Mouse (Mus musculus): ENCODE results near the gene Tgm1.
"Not testable (repeated sequence)": the region's sequence is repeated elsewhere in the genome, so short reads cannot be mapped to it uniquely, and the experiment has no call there.

Tgm1 gene

DNA sequence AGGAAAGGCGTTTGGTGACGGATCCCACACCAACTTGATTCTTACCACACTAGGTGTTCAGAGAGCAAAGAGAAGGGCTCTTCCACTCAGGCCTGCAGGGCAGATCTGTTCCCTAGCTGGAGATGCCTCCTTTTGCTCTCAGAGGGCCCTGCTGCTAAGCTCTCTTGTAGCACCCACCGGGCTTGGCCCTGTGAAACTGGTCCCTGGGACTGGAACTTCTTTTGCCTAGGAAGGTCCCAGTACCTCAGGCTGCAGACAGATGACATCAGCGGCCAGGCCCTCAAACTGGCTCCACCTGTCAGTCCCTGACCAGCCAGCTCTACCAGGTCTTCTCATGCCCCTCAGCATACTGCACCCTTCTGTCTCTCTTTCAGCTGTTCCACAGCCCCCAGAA is at the start of gene Tgm1:
Gene Tgm1 (minus strand): TSS at position 198 of the 394 bp plus-strand sequence.
- in situ Hi-C loops (cut with MboI), result no loop called here

DNA sequence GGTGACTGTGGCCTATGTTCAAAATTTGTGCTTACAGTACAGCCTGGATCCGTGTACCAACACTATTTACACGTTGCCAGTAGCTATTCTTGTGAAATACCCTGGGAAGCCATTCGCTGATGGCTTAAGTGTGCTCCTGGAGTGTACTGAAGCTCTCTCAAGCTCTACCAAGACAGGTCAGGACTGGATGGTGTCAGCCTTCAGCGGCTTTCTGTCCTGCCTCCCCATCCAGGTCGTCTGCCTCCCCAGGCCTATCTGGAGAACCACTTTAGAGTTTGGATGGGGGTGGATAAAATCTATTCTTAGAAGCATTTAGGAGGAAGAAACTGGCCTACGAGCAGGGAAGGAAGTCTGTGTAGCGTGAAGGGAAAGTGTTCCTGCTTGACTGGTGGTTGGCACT is 49.4 kb upstream of the Tgm1 start:
- in situ Hi-C loops (cut with MboI), result no loop called here

GRCm38 (mm10) chr14:55762001-55762821 is 48.5 kb upstream of the Tgm1 start:
- in situ Hi-C loops (cut with MboI), result no loop called here

- in situ Hi-C loops (cut with MboI), result no loop called here
Observed at GRCm38 (mm10) chr14:55761163-55761562, 47.4 kb upstream of the Tgm1 start, which contains the start of gene Ltb4r2. Gene Ltb4r2 (plus strand): TSS chr14:55761428.

DNA sequence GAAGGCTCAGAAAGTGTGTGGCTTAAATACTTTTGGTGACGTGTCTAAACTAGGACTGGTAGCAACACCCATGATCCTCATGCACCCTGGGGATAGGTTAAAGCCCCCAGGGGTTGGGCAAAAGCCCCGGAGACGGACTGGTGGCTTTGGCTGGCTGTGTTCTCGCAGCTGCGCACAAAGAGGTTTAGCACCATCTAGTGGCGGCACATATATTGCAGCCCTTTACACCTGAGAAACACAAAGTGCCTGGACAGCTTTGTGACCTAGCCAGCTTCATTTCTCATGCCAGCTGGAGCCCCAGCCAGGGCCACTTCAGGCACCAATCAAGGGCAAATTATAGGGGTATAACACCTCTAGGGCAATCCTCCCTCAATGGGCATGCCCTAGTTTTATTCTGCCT is 46.4 kb upstream of the Tgm1 start:
- in situ Hi-C loops (cut with MboI), result not testable (repeated sequence)

DNA sequence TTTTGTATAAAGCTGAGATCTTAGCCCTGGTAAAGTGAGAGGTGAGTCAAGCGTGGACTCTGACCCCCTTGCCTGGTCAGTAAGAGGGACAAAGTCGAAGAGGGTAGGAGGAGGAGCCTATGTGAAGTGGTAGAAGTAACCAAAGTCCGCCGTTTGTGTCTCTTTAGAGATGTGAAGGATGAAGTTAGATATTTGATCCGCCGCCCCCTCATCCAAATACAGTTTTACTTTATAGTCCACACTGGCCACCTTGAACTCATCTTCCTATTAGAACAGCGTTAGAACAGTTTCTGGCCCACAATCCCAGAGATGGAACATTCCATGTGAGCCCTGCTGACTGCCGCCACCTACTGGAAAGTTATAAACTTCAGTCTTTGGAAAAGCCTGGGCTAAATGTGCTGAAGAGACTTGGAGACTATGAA is 44.6 kb upstream of the Tgm1 start, which contains the start of gene Cideb:
Gene Cideb (minus strand): TSS at position 96 of the 422 bp plus-strand sequence.
- in situ Hi-C loops (cut with MboI), result no loop called here

DNA sequence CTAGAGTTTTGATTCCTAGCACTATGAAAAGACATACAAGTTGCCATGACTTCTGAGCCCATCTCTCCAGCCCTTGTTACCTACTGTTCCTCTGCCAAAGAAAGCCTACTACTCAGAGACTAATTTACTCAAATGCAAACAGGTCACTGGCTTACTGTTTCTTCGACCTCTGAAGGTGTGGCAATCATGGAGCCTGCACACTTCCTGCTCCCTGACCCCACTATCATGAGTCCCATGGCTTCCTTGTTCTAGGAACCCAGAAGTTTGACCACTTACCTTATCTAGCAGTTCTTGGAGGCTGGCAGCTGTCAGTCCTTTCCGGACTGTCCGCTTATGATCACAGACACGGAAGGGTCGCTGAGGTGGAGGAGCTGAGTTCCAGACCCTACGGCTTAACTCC is 43.8 kb upstream of the Tgm1 start:
- in situ Hi-C loops (cut with MboI), result no loop called here

- in situ Hi-C loops (cut with MboI), result no loop called here
Observed at GRCm38 (mm10) chr14:55747051-55747847, 33.5 kb upstream of the Tgm1 start.

GRCm38 (mm10) chr14:55745861-55746237 is 32.1 kb upstream of the Tgm1 start:
- in situ Hi-C loops (cut with MboI), result no loop called here

GRCm38 (mm10) chr14:55745180-55745860 is 31.6 kb upstream of the Tgm1 start, which contains the start of the genes Dhrs1 and Nop9:
Gene Dhrs1 (minus strand): TSS chr14:55745690.
Gene Nop9 (plus strand): TSS chr14:55745693.
- in situ Hi-C loops (cut with MboI), result no loop called here

GRCm38 (mm10) chr14:55743711-55744110 is 30.0 kb upstream of the Tgm1 start:
- in situ Hi-C loops (cut with MboI), result loop anchor here (5.0 kb wide), 1 partner anchor 61 kb away; the partner anchor contains the start of gene Tinf2

DNA sequence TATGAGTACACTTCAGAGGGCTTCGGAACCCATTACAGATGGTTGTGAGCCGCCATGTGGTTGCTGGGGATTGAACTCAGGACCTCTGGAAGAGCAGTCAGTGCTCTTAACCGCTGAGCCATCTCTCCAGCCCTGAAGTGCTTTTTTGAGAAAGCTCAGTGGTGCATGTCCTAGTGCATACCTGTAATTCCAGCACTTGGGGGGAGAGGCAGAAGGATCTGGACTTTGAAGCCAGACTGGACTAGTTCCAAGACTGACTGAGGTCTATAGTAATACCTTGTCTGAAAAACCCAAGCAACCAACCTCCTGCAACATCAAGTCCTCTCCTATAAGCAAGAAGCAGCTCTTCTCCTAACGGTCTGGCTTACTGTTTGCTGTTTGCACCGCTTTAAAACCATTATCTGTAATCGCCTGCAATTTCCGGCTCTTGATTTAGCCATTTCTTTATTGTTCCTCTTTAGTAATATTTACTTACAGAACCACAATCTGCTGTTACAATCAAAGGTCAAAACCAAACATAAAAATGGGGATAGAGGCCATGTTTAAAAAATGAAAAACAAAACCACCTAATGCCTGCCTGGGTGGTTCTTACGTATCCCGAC is 23.5 kb upstream of the Tgm1 start:
- in situ Hi-C loops (cut with MboI), result no loop called here

DNA sequence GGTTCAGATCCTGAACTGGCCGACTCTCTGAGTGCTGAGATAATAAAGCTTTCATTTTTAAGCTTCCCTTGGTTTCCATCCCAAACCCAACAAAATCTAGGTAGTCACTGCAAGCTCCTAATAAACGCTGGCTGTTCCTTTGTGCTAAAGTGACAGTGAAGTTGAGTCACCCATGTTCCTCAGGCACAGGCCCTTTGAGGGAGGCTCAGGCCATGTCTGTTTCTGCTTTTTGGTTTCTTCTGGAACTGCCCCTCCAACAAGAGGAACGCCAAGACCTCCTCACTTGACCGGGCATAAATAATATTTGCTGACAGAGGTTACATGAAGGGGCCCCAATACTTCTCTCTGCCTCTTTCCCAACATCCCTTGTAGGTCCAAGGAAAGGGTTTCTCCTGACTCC is 22.0 kb upstream of the Tgm1 start:
- in situ Hi-C loops (cut with MboI), result no loop called here

DNA sequence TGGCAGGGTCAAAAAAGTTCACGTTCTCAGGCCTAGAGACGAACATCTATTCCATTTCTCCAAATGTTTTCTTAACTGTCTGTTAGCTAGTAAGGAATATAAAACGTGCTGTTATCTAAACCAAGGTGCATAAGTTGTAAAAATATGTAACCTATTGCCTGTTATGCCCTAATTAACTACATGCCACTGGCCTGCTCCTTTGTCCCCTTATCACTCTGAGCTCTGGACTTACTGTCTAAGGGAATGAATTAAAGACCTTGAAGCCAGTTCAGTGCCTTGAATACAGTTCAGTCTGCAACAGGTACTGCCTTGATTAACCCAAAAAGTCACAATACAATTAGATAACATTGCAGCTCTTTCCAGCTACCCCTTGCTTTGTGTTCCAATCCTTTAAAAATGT is 21.6 kb upstream of the Tgm1 start:
- in situ Hi-C loops (cut with MboI), result no loop called here

GRCm38 (mm10) chr14:55734869-55735268 is 21.1 kb upstream of the Tgm1 start:
- in situ Hi-C loops (cut with MboI), result no loop called here

GRCm38 (mm10) chr14:55733889-55734288 is 20.2 kb upstream of the Tgm1 start:
- in situ Hi-C loops (cut with MboI), result no loop called here

GRCm38 (mm10) chr14:55730531-55731032 is 16.9 kb upstream of the Tgm1 start:
- in situ Hi-C loops (cut with MboI), result no loop called here

DNA sequence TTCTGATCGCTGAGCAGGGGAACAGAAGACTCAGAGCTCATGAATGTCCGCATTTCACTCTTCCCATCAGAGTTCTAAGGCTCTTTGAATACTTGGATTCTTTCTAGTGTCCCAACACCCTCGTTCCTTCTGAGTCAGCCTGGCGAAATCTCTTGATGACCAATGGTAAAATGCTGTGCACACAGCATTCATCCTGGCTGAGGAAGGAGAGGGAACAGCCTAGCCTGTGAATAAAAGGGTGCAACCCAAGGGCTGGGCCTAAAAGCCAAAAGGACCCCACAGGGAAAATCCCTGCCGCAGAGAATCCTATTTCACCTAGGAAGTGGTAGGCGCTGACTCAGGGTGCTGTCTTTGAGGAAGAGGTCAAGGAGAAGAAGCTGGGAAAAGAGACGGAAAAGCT is 16.4 kb upstream of the Tgm1 start:
- in situ Hi-C loops (cut with MboI), result no loop called here

DNA sequence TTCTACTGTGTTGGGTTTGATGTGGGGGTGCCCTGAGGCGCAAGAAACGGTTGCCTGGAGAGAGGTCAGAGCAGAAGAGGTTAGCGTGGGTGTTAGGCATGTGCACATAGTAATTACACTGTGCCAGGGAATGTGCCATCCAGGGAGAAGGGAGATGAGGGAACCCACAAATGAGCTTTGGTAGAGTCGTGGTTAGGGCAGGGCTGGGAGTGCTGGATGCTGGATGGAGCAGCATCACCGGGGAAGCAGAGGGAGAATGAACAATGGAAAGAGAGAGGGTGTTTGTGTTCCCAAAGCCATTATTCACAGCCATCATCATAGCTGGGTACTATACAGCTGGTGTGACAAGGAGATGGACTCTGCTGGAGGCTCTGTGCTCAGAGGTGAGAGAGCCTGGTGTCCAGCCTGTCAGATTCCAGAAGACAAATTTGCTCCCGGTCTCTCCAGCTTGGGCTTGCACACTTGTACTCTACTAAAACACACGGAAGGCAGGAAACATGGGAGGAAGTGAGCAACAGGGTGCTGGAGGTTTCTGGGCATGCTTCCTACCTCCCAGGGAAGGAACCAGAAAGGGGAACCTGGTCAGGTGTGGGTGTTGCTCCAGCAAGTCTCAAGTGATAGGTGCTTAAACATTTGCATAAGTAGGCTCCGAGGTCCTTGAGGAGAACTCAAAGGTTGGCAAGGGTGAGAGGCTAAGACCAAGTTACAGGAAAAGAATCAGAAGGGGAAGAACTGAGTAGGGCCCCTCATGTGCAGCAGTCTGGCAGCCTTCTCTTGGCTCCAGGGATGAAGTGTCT is 14.4 kb upstream of the Tgm1 start:
- in situ Hi-C loops (cut with MboI), result no loop called here

- in situ Hi-C loops (cut with MboI), result no loop called here
Observed at GRCm38 (mm10) chr14:55726261-55726660, 12.5 kb upstream of the Tgm1 start.

GRCm38 (mm10) chr14:55724411-55724871 is 10.7 kb upstream of the Tgm1 start:
- in situ Hi-C loops (cut with MboI), result no loop called here

Data from mature B cell (primary cell).